Mouse (Mus musculus) frontal cortex, postnatal 36 days (tissue): ENCODE results near the gene Arhgap23.

Source experiments
- DNase-seq, 2 experiments: peaks; one replicate each; pipeline ENCODE4 v3.0.0; 2022; ENCODE audit warnings: low spot score in 2 of 2

Gene Arhgap23

DNA sequence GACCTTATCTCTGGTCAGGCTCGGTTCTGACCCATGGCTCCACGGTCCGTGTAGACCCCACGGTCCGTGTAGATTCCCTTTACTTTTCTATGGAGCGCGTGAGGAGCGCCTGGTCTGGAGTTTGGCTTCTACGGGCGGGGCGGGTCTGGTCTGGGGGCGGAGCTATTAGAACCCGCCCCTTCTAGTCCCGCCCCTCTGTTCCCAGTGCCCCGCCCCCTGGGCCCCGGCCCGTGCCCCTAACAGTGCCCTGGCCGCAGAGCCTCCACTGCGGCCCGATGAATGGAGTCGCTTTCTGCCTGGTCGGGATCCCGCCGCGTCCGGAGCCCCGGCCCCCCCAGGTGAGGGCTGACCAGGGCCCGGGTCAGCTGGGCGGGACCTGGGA, at the start of gene Arhgap23:
Arhgap23 (plus strand) TSS at position 204 of the 382 bp plus-strand sequence.
- DNase-seq = no peak

DNA sequence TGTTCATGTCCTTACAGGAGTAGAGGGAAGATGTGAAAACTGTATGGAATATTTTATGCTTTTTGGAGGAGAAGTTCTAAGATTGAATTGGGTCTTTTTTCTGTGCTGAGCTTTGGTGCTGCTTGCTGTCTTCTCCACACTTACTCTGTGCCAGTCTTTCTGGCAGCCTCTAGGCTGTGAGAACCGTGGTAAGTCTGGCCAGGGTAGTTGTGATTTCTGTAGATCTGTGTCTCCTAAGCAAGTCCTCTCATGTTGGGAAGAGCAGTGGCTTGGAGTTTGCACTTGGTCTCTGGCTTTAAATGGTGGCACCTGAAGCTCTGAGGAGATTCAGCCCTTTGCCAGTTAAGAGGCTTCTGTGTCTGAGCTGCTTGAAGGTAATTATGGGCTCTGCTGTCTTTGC, 49.8 kb upstream of the Arhgap23 start:
- DNase-seq = no peak

DNA sequence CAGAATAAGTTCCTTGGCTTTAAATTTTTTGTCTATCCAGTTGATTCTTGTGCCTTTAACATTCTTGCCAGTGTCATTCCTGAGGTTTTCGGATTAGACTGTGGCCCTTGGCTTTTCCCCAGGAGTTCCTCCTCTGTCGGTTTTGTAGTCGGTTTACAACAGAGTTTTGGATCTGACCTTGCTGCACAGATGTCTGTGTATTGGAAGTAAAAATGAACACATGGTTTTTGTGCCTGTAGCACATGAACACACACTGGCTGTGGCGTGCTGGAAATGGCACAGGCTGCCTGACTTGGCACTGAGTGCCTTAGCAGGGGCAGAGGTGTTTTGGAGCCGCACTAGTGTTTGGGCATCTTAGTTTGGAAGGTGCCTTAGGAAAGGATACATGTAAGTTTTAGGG, 46.8 kb upstream of the Arhgap23 start:
- DNase-seq = no peak

DNA sequence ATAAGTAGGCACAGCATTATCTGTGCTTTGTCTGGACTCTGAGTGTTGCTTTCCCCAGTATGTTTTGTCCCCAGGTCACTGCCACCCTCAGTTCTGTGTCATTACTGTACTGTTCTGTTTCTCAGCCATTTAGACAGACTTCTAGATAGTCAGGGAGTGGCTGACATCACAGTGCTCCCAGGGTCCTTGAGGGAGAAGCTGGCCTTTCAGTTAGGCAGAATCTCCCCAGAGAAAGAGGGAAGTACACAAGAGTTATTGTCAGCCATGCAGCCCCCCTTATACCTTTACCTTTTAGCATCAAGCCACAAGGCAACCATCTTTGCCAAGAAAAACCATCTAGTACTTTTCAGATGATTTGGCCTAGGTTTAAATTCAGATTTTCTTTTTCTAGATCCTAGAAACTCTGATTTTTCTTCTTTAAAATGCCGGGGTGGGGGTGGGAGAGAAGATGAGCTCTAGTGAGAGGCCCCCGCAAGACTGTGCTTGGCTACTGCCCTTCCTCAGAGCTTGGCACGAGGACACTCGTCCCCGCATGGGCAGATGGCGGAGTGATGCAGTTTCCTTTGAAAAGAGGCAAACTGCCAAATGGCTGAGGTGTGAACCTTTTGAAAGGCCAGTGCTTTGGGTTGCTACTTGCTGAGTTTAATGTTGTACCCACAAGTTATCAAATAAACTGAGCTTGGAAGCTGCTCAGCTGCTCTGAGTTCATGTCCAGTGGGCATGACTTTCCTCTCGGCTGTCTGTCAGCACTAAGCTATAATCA, 44.8 kb upstream of the Arhgap23 start:
- DNase-seq = peak; percentile 70 to 80

DNA sequence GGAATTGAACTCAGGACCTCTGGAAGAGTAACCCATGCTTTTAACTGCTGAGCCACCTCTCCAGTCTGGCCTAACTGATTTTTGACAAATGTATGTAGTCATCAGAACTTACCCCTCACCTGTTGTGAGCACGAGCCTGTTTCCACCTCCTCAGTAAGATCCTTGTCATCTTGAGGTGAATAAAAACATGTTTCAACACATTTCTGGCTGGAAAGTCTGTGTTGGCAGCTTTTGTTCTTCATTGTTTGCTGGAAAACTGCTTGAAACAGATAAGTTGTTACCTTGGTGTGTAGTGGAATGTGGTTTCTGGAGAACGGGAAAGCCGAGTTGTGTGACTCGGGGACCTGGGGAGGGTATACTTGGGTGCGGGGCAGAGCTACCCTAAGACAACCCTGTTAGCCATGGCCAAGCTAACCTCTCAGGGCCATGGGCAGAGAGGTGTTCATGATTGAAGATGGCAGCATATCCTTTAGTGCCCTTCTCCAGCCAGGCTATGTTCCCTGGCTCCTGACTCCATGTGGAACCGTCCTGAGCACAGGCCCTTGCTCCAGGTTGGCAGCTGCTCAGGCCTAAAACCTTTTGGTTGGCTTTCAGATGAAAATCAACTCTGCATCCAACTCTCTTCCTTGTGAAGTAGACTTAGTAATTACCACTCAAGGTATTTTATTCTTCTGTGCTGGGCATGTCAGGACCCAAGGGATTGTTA, 43.0 kb upstream of the Arhgap23 start:
- DNase-seq = no peak

DNA sequence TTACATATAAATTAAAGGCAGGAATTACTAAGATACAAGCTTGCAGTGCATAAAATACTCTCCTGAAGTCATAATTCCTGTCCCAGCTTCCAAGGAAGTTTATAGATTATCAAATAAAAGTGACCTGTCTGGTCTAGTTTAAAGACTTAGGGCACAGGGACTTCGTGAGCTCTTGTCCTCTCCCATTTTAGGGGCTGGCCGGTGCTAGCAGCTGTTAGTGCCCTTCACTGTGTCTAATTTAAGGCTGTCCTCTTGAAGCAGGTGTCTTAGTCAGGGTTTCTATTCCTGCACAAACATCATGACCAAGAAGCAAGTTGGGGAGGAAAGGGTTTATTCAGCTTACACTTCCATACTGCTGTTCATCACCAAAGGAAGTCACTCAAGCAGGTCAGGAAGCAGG, 41.9 kb upstream of the Arhgap23 start:
- no peak for DNase-seq

DNA sequence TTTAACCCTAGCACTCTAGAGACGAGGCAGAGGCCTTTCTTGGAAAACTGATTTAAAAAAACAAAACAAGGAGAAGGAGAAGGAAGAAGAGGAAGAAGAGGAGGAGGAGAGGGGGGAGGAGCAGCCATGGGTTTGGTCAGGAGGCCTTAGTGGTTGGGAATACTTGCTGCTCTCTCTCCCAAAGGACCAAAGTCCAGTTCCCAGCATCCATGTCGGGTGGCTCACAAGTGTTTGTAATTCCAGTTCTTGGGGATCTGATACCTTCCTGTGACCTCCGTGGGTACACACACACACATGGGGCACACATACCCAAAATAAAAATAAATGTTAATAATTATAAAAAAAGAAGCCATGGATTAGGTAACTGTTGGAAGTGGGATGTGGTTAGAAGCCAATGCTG, 35.3 kb upstream of the Arhgap23 start:
- DNase-seq = no peak

DNA sequence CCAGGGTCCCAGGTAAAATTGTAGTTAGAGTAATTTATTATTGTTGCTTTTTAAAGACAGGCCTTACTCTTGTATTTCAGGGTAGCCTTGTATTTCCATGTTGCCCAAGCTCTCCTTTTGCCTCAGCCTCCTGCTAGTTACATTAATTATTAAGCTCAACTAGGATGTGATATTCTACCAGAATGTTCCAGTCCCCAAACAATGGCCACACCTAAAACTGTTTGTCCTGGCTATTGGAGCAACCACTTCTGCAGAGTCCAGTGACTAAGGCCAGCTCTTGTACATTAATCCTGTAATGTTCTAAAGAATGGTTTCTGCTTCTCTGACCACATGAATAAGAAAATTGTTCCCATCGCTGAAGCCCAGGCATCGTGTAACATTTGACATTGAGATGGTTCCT, 32.3 kb upstream of the Arhgap23 start:
- DNase-seq = no peak

DNA sequence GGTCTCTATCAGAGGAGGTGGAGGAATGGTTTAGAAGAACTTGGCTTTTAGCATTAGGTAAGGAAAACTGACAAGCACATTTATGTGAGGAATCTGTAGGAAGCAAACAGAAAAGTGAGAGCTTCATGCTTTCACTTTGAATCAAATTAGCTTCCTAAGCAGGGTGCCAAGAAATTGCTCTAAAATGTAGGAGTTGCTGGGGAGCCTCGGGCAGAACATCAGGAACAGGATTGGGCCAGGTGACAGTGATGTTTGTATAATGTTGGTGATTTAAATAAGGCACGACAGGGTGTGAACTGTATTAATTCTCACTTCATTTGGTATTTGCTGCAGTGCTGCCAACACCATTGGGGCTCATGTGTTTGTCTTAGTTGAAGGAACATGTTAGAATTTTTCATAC, 31.6 kb upstream of the Arhgap23 start:
- DNase-seq = peak in 1 of 2 experiments; percentile 36

DNA sequence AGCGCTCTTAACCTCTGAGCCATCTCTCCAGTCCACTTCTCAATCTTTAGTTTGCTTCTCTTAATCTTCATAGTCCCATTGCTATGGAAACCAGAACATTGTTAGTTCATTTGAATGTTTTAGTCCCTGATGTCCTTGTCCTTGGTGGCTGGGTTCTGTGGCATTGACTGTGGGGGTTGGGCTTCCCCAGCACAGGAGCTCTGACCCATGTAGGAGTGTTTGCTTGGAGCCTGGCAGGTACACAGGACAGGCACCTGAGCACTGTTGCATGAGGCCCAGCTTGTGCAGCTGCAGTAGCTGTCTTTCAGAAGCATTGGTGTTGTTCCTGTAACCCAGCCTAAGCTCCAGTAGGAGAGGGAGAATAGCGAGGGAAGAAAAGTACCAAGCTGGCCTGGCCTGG, 27.5 kb upstream of the Arhgap23 start:
- DNase-seq = no peak

DNA sequence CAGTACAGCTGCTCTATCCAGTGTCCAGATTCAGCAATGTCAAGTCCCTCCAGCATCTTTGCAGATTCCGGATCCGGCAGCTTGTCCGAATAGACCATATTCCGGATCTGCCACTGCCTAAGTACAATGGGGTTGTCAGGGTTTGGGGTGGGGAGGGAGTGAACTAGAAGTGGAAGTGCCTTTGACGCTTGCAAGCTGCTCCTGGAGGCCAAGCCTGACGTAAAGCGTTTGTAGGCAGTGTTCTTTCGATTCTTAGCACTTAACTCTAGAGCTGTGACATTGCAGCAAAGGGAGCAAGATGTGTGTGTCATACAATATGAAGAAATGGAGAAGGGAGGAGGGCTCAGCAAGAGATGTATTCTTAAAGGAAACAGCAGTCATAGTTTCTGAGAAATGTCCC, 26.2 kb upstream of the Arhgap23 start:
- no peak for DNase-seq

DNA sequence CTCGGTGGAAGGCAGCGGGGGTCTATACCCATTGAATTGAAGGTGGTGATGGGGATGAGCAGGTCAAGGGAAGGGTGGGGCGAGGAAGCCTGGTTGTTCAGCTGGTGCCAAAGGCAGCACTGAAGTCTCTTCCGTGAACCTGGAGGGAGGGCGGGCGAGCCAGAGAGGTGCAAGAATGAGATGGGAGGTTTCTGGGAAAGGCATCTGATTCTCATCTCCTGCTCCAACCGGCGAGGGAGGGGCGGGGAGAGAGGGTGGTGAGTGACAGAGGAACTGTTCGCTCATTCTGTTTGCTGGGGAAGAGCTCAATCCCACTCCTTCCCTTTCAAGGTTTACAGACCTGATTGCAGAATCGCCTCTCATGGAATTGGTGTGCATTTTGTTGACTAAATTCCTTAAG, 21.7 kb upstream of the Arhgap23 start:
- peak in 1 of 2 experiments; percentile 57 for DNase-seq

DNA sequence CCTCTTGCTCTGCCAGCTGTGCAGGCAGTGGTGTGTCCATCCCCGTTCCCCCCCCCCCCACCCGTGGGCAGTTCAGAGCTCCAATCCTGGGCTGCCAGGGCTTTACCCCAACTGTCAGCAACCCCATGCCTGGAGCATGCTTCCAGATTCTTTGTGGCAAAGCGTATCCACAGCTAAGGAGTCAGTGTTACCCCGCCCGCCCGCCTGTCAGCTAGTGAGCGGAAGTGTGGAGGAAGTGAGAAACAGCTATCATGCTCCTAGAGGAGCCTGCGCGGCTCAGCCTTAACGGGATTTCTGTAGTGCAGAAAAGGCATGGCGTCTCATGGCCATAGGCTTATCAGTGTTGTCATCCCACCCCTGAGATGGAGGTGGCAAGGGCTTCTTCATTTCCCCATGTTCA, 21.2 kb upstream of the Arhgap23 start:
- peak; percentile 75 to 77 for DNase-seq

DNA sequence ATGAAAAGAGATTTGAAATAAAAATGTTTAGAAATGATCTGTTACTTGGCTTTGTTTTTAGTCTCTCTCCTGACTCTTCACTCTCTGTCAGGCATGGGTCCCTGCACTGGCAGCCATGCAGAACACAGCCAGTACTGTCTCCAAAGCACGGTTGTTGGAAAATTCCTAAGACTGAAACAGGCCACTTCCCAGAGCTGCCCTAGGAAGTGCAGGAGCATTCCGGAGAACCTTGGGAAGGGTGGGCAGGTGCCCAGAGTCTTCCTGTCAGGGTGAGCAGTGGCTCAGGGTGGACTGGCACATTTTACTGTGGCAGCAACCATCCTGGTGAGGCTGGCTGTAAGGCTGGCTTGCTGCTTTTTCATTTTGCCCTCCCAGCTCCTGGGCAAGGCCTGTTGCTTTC, 16.8 kb upstream of the Arhgap23 start:
- DNase-seq = no peak

DNA sequence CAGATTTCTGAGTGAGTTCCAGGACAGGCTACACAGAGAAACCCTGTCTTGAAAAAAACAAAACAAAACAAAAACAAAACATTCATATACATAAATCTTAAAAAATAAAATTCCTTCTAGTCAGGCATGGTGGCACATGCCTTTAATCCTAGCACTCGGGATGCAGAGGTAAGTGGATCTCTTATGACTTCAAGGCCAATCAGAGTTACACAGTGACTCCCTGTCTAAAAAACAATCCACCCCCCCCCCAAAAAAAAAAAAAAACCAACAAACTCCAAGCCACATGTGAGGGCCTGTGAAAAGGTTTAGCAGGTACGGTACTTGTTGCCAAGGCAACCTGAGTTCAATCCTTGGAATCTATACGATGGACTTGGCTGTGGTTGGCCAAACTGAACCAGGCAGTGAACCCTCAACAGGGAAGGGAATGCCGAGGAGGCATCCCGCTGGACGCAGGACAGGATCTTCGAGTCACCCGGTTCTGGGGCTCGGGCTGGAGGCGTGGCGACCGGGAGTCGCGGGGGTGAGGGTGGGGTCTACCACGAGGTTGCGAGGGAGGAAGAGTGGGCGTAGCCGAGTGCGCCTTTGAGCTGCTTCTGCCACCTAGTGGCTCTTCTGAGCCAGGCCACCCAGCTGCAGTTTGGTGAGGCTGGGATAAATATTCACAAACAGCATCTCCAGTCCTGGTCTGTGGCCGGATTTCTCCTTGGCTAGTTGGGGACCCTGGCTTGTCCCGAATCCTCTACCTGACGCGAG, 15.2 kb upstream of the Arhgap23 start:
- peak; percentile 76 to 87 for DNase-seq

DNA sequence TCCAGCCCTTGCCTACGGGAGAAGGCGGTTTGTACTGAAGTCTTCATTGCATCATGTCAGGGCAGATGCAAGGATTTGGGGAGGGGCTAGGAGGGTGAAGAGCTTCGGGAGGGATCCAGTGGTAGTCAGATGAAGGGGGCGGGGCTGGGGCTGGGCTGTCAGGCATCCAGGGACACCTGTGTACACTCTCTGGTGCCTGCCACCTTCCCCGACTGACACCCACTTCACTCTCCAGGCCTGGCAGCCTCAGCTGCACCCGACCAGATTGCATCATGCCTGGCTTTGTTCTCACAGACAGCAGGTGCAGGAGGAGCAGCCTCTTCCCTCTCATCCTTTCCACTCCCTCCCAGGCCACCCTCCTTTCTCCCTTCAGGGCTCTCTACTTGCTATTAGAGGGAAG, 14.3 kb upstream of the Arhgap23 start:
- peak; percentile 65 for DNase-seq

DNA sequence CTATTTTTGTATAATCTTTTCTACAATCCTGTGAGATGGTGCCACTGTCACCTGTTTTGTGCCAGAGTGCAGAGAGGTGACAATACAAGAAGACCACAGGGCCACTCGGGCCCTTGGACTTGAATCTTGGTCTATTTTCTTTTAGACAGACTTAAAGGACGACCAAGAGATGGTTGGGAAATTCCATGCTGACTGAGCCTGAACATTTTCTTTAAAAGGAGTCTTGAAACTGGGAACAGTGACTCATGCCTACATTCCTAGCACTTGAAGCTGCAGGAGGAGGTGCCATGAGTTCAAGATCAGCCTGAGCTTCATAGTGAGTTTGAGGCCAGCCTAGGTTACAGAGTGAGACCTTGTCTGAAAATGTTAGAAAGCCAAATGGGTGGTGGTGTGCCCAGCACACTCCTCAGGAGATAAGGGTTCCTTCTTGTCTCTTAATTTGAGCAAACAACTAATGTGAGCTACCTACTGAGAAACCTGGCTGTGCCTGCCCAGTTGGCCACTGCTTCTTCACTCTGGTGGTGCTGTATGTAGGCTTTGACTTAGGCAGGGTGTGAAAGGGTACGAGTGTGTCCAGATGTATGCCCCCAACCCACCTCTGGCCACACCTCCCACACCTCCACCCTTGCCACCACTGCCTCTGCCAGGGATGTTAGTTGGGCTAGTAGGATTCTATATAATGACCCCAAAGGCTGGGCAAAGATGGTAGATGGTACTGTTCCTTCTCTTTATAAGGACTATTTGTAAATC, 13.5 kb upstream of the Arhgap23 start:
- no peak for DNase-seq

DNA sequence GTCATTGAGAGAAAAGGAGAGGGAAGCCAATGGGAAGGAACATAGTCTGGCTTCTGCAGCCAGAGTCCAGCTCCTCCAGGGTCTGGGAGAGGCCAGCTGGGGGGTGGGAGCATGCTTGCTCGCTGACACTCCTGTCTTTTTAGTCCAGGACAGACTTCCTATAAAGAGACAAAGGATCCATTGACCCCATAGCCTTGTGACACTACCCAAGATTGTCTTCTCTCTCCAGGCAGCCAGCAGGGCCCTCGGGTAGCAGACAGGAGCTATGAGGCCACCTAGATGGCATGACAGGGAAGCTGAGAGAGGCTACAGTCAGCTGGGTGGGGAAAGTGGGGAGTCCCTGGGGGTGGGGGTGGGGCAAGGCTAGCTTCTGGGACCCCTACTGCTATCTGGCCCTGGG, 12.6 kb upstream of the Arhgap23 start:
- DNase-seq = no peak

DNA sequence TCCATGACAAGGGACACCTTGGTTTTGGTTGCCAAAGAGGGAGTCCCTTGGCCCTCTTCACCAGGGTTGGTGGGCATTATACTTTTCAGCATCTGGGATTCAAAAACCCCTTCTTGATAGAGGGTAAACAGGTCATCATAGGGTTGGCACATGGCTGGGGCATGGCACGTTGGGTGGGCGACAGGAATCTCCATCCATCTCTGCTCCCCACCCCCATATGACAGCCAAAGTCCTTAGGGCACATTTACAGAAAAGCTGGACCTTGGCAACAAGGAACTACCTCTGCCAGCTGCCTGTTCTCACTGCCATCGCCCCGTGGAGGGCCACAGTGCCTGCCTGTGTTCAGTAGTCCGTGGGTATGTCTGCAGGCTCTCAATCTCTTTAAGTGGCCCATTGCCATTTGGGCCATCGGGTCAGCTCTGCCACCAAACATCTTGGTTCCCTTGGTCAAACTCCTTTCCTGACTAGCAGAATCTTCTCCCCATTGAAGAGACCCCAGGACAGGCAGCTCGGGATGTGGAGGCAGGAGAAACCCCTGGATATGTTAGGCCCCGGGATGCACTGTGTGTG, 11.6 kb upstream of the Arhgap23 start:
- DNase-seq = no peak

DNA sequence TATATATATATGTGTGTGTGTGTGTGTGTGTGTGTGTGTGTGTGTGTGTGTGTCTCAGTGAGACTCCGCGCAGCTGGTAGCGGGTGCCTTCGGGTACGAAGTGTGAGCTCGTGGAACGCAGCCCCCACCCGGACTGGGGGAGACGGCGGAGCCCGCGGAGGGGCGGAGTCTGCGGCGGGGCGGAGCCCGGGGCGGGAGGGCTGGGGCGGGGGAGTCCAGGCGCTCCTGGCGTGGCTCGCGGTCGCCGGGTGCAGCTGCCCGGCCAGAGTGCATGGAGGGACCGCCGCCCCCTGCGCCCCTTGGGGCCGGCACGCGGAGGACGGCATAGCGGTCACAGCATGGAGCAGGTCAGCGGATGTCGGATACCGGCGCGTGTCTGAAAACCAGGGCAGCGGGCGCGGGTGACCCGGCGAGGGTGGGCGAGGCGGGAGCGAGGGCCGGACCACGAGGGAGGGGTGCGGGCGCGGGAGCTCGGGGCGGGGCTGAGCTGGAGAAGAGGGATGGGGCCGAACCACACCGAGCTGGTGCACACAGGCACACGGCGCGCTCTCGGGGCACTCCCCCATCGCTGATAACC, 11.1 kb upstream of the Arhgap23 start:
- DNase-seq = peak; percentile 57 to 58

DNA sequence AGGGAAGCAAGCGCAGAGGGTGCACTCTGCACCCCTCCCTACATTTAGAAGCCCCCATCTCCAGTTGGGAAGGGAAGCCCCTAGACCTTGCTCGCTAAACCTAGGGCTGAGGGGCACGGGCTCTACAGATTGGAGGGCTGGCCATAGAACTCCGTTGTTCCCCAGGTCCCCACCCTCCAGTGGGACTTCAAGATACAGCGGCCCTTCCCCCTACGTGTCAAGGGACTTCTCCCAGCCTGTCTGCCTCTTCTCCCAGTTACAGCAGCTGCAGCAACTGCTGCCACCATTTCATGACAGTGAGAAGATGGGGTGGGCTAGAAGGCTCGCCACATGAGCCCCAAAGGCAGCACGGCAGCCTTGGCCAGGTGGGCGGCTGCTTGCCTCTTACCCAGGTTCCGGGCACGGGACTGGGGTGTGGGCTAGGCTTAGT, 10.6 kb upstream of the Arhgap23 start:
- no peak for DNase-seq
